Mouse (Mus musculus) left cerebral cortex, postnatal 36 days (tissue): ENCODE data around the gene Amigo2. TPM values are rescaled to one million over a fixed set of nuclear protein-coding genes. Genes with fewer than 3 reads are reported as not detected.
"Not testable (repeated sequence)": the region's sequence is repeated elsewhere in the genome, so short reads cannot be mapped to it uniquely, and the experiment has no call there.

ENCODE experiments used
- DNase-seq, 2 experiments: peaks; one replicate each; pipeline ENCODE4 v3.0.0; 2021 to 2022; ENCODE audit warnings: low spot score in 2 of 2, mixed read lengths in 1 of 2
- intact Hi-C: fragments of 180-260 bp; cut with DNase I; formaldehyde crosslinking; loops from one replicate; pipeline ENCODE4 v1.15.1; 2025
- total RNA-seq, 2 experiments: library from RNA; stranded (reverse); gene quantifications; 2 replicates each; pipeline ENCODE4 v1.2.3; 2021

Gene Amigo2
- total RNA-seq, 2 experiments from 2014 or later = 4.2 to 7.6 TPM

DNA sequence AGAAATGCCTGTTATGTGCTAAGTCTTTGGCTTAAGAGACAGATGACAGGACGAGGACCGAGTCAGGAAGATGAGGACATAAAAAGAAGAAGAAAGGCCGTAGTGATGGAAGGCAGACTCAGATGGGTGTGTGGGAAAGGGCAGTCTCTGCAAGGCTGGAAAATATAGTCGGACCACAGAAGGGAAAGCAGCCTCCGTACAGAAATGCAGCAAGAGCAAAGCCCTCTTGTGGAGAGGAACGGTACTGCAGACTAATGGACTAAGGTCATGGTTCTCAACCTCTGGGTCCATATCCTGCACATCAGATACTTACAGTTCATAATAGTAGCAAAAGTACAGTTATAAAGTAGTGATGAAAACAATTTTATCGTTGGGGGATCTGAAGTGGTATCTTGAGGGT is 11.9 kb downstream of the Amigo2 start:
- intact Hi-C loops = loop anchor here (5.0 kb wide), 1 partner anchor 38 kb away; no protein-coding TSS in a partner anchor

DNA sequence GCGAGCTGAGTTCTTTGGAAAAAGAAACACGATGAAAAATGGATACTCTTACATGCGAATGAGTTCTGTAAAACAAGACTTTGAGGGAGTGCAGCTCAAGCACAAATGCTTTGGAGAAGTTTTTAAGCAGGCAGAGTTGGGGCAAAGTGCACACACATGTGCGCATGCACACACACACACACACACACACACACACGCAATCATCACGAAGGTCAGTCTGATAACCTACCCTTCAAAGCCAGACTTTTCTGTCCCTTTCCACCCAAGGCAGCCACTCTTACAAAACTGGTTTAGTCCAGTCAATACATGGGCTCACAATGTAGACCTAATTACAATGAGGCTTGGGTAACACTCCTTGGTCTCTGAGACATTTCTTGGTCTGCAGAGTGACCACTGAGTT is 13.0 kb downstream of the Amigo2 start:
- intact Hi-C loops = no loop called here

More for the DNA sequence above, 11.9 kb downstream of the Amigo2 start:
- DNase-seq = no peak

DNA sequence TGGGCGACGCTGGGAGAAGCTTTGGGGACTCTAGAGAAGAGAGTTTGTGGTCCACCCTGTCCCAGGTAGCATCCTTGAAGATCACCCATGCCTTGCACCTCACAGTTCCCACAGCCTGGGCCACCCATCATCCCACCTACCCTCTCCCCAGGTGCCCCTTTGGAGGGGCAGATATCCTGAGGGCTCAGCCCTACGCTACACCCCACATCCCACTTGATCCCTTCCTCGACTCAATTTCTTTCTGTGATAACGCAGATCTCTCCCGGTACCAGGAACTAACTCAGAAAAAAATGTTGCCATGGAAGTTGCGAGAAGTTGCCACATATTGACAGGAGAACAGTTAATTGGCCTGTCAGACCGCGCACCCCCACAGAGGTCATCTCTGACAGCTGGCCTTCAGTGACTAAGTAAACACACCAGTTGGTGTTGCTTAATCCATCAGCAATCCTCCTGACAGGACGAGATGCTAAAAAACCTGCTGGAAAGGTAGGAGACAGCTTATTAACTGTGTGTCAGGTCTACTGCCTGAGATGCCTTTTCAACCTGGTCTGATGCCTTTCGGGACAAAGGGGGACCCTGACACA is 17.5 kb downstream of the Amigo2 start:
- intact Hi-C loops = no loop called here
- no peak for DNase-seq

More for the DNA sequence above, 13.0 kb downstream of the Amigo2 start:
- DNase-seq = no peak

DNA sequence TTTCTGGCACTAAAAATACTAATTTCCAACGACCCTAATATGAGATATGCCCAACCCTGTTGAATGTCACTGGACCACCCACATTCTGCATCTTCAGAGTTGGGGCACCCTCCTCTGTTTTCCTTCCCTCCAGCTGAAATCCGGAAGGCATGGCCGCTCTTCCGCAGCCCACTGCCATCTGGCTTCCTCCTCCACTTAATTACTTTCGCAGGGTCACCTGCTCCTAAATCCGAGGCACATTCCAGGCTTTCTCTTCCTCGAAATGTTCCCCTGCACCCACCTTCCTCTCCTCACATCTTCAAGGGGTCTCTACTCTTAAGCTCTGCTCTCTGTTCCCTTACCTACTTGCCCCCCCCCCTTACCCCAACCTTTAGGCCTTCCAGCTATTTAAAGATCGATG is 23.1 kb downstream of the Amigo2 start:
- no peak for DNase-seq
- intact Hi-C loops = no loop called here

DNA sequence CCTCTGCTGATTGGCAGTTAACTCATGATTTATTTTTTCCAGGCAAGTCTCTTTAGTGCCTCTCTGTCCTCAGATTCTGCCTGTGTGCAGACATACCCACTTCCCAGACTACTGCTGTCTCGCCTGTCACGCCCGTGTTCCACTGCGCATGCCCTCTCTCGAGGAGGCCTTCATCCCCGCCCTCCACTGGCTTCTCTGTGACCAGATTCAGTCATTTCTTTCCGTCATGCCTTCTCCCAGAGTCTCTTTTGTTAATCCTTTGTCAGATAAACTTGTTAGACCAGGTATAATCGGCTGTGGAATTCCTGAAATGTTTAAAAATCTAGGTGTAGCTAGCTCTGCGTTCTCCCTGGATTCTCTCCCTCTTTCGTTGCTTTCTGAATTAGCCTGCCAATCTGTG is 23.7 kb downstream of the Amigo2 start:
- DNase-seq = no peak
- intact Hi-C loops = no loop called here

DNA sequence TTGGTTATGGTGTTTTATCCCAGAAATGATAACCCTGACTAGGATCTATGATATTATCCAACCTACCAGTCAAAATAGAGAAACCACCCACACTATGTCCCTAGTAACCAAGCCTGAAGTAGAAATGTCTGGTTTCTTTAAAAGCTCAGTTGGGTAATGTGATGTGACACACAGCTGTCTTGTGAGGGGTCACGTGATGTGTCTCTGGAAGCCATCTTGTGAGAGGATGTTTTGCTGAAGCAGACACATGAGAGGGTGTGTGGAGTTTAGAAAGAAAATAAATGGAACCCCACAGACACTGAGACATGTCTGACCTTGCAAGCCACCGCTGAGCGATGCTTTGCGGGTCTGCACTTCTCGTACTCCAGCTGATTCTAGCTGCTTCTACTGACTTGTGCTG is 30.2 kb downstream of the Amigo2 start:
- DNase-seq = no peak
- intact Hi-C loops = no loop called here

DNA sequence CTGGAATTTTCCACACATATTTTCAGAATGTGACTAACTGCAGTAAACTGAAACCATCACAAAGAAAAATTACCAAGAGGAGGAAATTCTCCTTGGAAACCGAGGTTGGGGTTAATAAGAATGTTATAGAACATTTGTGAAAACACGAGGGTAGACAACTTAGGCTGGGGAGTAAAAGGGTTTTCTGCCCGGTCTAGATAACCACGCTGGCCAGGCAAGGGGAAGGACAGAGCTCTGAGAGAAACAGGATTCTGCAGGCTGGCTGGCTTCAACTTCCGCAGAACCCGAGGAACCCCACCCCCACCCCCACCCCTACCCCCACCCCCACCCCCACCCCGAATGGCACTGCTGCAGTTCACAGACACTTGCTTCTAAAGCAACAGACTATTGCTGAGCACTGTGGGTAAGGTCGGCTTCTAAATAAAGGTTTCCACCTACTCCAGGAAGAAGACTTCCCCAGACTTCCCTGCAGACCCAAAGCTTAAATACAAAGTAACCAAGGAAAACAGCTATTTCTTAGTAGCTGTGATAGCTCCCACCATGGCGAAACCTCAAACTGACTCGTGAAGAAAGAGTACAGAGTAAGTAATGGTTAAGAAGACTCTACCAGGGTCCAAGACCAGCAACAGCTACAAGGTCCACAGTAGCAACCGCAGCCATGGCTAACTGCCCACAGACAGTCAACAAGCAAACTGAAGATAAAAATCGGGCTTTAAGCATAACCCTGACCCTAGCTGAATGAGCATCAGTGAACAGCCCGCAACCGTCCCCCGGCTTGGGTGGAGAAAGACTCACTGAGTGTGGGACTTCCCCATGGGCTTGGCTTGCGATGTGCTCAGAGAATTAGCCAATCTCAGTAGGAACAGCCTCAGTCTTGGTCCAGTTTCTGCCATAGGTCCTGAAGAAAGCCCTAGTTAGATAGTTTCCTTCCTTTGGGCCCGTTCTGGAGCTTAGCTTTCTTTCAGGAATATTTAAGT is 34.3 kb downstream of the Amigo2 start:
- intact Hi-C loops = no loop called here
- no peak for DNase-seq

DNA sequence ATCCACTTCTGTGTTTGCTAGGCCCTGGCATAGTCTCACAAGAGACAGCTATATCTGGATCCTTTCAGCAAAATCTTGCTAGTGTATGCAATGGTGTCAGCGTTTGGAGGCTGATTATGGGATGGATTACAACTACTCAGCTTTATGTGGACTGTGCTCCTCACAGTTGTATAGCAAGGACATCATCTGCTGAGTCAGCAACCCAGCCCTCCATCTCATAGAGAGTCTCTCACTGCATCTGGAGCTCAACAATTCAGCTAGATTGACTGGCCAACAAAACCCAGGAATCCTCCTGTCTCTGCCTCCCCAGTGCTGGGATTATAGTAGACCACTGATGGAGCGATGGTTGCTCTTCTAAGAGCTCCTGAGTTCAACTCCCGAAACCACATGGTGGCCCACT is 37.3 kb downstream of the Amigo2 start:
- intact Hi-C loops, DNase-seq: not testable (repeated sequence)

DNA sequence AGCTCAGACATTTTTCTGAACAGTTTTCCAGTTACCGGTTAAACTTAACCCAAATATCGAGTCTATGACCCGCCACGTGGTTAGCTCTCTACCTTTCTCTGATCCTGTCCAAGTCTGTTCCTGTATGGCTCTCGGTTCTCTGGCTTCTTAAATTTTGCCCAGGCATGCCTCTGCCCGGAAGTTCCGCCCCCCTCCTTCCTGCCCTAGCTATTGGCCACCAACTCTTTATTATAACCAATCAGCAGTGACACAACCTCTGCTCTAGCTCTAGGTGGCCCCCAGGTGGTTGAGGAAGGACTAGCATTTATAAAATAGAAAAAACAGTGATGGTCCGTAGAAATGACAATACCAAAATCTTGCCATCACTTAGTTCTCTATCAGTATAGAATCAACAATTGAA is 40.6 kb downstream of the Amigo2 start:
- no peak for DNase-seq
- intact Hi-C loops = no loop called here

DNA sequence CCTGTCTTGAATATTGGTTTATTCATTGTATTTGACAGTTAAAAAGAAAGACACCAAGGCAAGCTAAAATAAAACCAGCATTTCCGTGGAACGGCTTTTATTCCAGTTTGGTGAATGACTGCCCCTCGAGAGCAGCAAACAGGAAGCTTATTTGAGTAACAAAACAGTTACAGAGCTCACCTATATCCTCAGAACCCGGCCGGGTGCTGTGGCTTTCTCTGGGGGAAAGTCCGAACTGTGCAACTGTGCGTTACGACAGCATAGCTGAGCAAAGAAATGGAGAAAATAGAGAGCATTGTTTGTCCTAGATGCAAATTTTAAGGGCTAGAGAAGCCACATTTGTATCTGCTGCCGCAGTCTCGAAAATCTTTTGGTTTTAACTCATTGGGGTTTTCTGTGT is 41.3 kb downstream of the Amigo2 start:
- DNase-seq = no peak
- intact Hi-C loops = no loop called here

DNA sequence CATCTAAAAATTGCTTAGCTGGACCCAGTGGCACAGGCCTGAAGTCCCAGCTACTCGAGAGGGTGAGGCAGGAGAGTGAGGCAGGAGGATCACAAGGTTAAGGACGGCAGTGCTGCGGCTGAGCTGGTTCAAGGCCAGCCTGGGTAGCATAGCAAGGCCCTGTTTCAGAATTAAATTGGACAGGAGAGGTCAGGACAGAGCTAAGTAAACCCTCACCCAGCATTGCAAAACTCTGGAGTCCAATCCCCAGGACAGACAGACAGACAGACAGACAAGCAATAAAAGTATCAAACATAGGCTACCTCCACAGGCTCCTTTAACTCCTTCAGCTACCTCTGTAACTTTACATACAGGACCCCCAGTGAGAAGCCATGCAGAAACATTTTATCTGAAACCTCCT is 42.2 kb downstream of the Amigo2 start:
- intact Hi-C loops = no loop called here
- no peak for DNase-seq

DNA sequence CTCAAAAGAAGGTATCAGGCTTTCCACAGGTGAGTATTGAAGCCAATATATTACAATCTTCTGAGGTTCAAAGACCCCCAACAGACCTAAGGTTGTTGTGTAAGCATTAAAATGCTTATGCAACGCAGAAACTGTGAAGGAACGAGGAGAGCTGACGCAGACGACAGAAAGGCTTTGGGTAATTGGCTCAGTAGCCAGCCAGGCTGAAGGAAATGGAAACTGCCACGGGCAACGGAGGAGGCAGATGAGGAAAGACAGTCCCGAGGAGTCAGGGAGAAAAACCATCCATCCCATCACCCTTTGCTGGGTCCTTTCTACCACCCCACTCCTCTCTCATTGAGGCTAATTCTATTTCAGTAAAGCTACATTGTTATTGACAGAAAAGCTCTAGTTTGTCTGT is 50.4 kb downstream of the Amigo2 start:
- no peak for DNase-seq

DNA sequence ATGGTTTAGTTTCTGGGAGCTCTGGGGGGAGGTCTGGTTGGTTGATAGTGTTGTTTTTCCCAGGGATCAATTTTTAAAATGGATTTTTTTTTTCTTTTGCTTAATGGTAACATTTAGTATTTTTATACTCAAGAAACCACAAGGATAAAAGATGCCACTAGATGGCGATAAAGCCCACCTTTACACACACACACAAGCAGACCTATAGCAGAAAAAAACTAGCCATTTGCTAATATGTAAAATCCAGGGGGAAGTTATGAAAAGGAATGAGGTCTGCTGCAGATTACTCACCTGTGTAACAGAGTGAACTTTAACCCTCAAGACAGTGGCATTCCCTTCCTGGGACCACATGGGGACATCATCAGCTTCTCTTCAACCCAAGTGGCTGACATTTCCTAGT is 51.5 kb downstream of the Amigo2 start:
- intact Hi-C loops = loop anchor here (2.0 to 10.0 kb wide), 3 partner anchors 42 to 469 kb away; no protein-coding TSS in a partner anchor
- DNase-seq = peak in 1 of 2 experiments; percentile 18

More for the DNA sequence above, 50.4 kb downstream of the Amigo2 start:
- intact Hi-C loops = loop anchor here (5.0 to 10.0 kb wide), 2 partner anchors 41 to 388 kb away; no protein-coding TSS in a partner anchor

Other genes with a start within 250 kb of the Amigo2 start
- 1 to 10 TPM in 1 of 2 experiments, under 1 TPM in 1; 0.64 to 1.4 TPM for gene Slc38a4, start 191.3 kb downstream of the Amigo2 start, total RNA-seq
- gene Pced1b, start 180 bp downstream of the Amigo2 start, total RNA-seq = 1 to 10 TPM; 6.4 to 7.9 TPM